In the genomic region with DNA sequence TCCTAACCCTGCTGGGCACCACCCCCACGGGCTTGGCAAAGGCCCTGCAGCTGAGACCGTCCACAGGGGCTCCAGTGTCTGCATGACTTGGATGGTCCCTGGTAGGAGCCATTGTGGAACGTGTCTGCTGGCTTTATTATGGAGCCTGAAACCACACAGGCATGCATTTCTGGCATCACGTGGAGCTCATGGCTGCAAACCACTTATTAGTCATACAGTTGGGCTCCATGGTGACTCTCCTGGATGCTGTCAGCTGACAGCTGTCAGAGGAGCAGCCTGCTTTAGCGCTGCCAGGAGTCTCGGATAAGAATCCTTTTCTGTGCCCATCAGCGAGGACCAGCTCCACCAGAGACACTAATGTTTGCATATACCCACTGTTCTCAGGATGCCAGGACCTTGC, we compare ENCODE assay signal across 10 mouse cellular contexts. TPM values are rescaled to one million over a fixed set of nuclear protein-coding genes. Genes with fewer than 3 reads are reported as not detected.
A peak's percentile ranks its signal among the peaks of the same experiment; 100 is the strongest.
DNase-seq lines count a peak whose midpoint lies in the region; ATAC-seq and TF ChIP-seq lines count a peak whose summit lies in the region.
"Had no signal": no experiment of that assay in that cellular context is flagged by ENCODE, and none has a peak within 500 bp of the region (broad histone marks: within the 10 kb centered on the region; RNA-seq: fewer than 3 reads in every experiment).

No protein-coding gene starts in this region.

- no peak for ATAC-seq in granulocyte monocyte progenitor cell, adult 5-6 weeks (replicated peaks; ENCODE audit: poor library complexity, severe bottlenecking)

- H3K4me3 ChIP-seq in embryonic fibroblast, embryonic 13.5 days (ENCODE audit: insufficient read depth, low read length): no peak overlapping the region
- H3K4me3 ChIP-seq: lung, embryonic 15.5 days; neural tube, embryonic 12.5 days had no signal

- TF ChIP-seq CTCF in embryonic fibroblast, embryonic 13.5 days (IDR thresholded peaks at IDR 0.05; ENCODE audit: borderline replicate concordance, insufficient read depth, low read length): no peak

- DNase-seq in heart, adult 11 months: peak; percentile 97
- no peak for DNase-seq in heart, postnatal 25 days (ENCODE audit: low spot score)
- peak; percentile 77 to 84 for DNase-seq in heart, postnatal 10 days
- DNase-seq in right cerebral cortex, postnatal 10 days (ENCODE audit: low spot score in 2 of 2): peak; percentile 55 to 75
- DNase-seq in urinary bladder, postnatal 10 days (ENCODE audit: low spot score): no peak

- intact Hi-C loops in heart, postnatal 25 days (cut with DNase I): no loop called here
- intact Hi-C loops in heart, postnatal 10 days (cut with DNase I): no loop called here

- peak overlapping the region; percentile 49 for H3K27ac ChIP-seq in embryonic fibroblast, embryonic 13.5 days (ENCODE audit: insufficient read depth, low read length)
- H3K27ac ChIP-seq: lung, embryonic 15.5 days; neural tube, embryonic 12.5 days had no signal

- no peak for TF ChIP-seq POLR2A in embryonic fibroblast, embryonic 13.5 days (IDR thresholded peaks at IDR 0.05; ENCODE audit: low read depth, low read length)

- H3K4me1 ChIP-seq in embryonic fibroblast, embryonic 13.5 days (ENCODE audit: control insufficient read depth, insufficient read depth, low read length): 0 out of 2 replicates have a peak, but pooled peaks cover 7% of the 10 kb centered on the region
- H3K4me1 ChIP-seq: neural tube, embryonic 12.5 days had no signal

RNA-seq across cellular contexts. Expression of gene Dbnl, which starts 7.4 kb away (rescaled TPM):
- 10 to 100 TPM; 26.1 to 27.2 TPM for total RNA-seq in heart, postnatal 25 days (2021)
- 46.0 and 48.4 TPM in 2 replicates for polyA plus RNA-seq in embryonic fibroblast, embryonic 13.5 days (2011; ENCODE audit: insufficient read length, low read depth, missing spikeins)
- 10 to 100 TPM; 37.4 to 40.6 TPM for total RNA-seq in heart, postnatal 10 days (2021)
- 56.5 and 61.6 TPM in 2 replicates for total RNA-seq in granulocyte monocyte progenitor cell, adult 5-6 weeks (2014; fragmentation: Nextera tagmentation)
- total RNA-seq in granulocyte monocyte progenitor cell, adult 5-6 weeks (2017): 73.3 and 89.1 TPM in 2 replicates

RNA-seq across cellular contexts. Expression of gene Pgam2, which starts 7.8 kb away (rescaled TPM):
- 100 to 1,000 TPM; 914 to 924 TPM for total RNA-seq in heart, postnatal 25 days (2021)
- polyA plus RNA-seq in embryonic fibroblast, embryonic 13.5 days (2011; ENCODE audit: insufficient read length, low read depth, missing spikeins): 2.8 TPM in 1 of 2 replicates, not detected in the other
- total RNA-seq in heart, postnatal 10 days (2021): 100 to 1,000 TPM; 756 to 765 TPM
- total RNA-seq in granulocyte monocyte progenitor cell, adult 5-6 weeks (2014; fragmentation: Nextera tagmentation): not detected in 2 replicates
- total RNA-seq in granulocyte monocyte progenitor cell, adult 5-6 weeks (2017): not detected in 2 replicates
- total RNA-seq: hematopoietic stem cell, adult 5-6 weeks had no signal

RNA-seq across cellular contexts. Expression of gene Urgcp, which starts 33.5 kb away (rescaled TPM):
- total RNA-seq in heart, postnatal 25 days (2021): 10 to 100 TPM; 56.7 to 68.6 TPM
- polyA plus RNA-seq in embryonic fibroblast, embryonic 13.5 days (2011; ENCODE audit: insufficient read length, low read depth, missing spikeins): 18.5 and 19.7 TPM in 2 replicates
- total RNA-seq in heart, postnatal 10 days (2021): 10 to 100 TPM; 65.6 to 68.5 TPM
- 4.7 and 6.4 TPM in 2 replicates for total RNA-seq in granulocyte monocyte progenitor cell, adult 5-6 weeks (2014; fragmentation: Nextera tagmentation)
- 6.5 TPM in 2 replicates for total RNA-seq in granulocyte monocyte progenitor cell, adult 5-6 weeks (2017)

RNA-seq across cellular contexts. Expression of gene Polm, which starts 42.1 kb away (rescaled TPM):
- total RNA-seq in heart, postnatal 25 days (2021): 1 to 10 TPM; 3.0 to 3.6 TPM
- 9.9 and 13.0 TPM in 2 replicates for polyA plus RNA-seq in embryonic fibroblast, embryonic 13.5 days (2011; ENCODE audit: insufficient read length, low read depth, missing spikeins)
- total RNA-seq in heart, postnatal 10 days (2021): 1 to 10 TPM; 5.0 to 6.7 TPM
- 0.73 and 2.3 TPM in 2 replicates for total RNA-seq in granulocyte monocyte progenitor cell, adult 5-6 weeks (2014; fragmentation: Nextera tagmentation)
- total RNA-seq in granulocyte monocyte progenitor cell, adult 5-6 weeks (2017): 0.26 TPM in 1 of 2 replicates, not detected in the other

Comparison
In these comparisons a context has a peak if more than half of its experiments do, and no peak if none do; other contexts are left out.
1. DNase-seq: peak in heart, adult 11 months (single experiment), heart, postnatal 10 days (2 of 2) and right cerebral cortex, postnatal 10 days (2 of 2); none in heart, postnatal 25 days (single experiment) and urinary bladder, postnatal 10 days (single experiment).
2. RNA of gene Pgam2, which starts 7.8 kb away (total RNA-seq): 914 to 924 TPM in heart, postnatal 25 days and 756 to 765 TPM in heart, postnatal 10 days; not detected in granulocyte monocyte progenitor cell, adult 5-6 weeks; every median in the first group is over 100 times any median in the second.
3. RNA of gene Urgcp, which starts 33.5 kb away (total RNA-seq): 56.7 to 68.6 TPM in heart, postnatal 25 days and 65.6 to 68.5 TPM in heart, postnatal 10 days; 4.7 to 6.5 TPM in granulocyte monocyte progenitor cell, adult 5-6 weeks; every median in the first group is over 4 times any median in the second.